Mouse (Mus musculus) midbrain, postnatal 0 days (tissue): Measurements from ENCODE around the gene Acadm. TPM values are rescaled to one million over a fixed set of nuclear protein-coding genes. Genes with fewer than 3 reads are reported as not detected.

Experiments used
- ATAC-seq: fragments of 200-750 bp; cut with Nextera tagmentation; 2 replicates; pipeline ENCODE4 v1.8.0; 2017; ENCODE audit warnings: moderate number of reproducible peaks, mild to moderate bottlenecking, moderate TSS enrichment, moderate library complexity; ENCODE audit not compliant: low FRiP score
- DNase-seq: peaks from one replicate; pipeline ENCODE4 v3.0.0-alpha.2; 2015; ENCODE audit warnings: low spot score
- H3K27ac ChIP-seq: fragments of 300-500 bp; sonication (generic); 2 replicates; pipeline ENCODE4 v1.5.1; 2014; ENCODE audit warnings: low read depth, mild to moderate bottlenecking, low read length, mixed read lengths
- H3K27me3 ChIP-seq: fragments of 300-500 bp; sonication (generic); 2 replicates; pipeline ENCODE4 v1.6.1; 2014; ENCODE audit warnings: low read length, control low read depth, mixed read lengths; ENCODE audit not compliant: insufficient read depth
- H3K36me3 ChIP-seq: fragments of 300-500 bp; sonication (generic); 2 replicates; pipeline ENCODE4 v1.6.1; 2014; ENCODE audit warnings: low read length, control low read depth, mixed read lengths; ENCODE audit not compliant: insufficient read depth
- H3K4me1 ChIP-seq: fragments of 300-500 bp; sonication (generic); 2 replicates; pipeline ENCODE4 v1.6.1; 2014; ENCODE audit warnings: mild to moderate bottlenecking, control low read depth, antibody characterized with exemption, low read length, mixed read lengths; ENCODE audit not compliant: insufficient read depth
- H3K4me2 ChIP-seq: fragments of 300-500 bp; sonication (generic); 2 replicates; pipeline ENCODE4 v1.6.1; 2014; ENCODE audit warnings: low read depth, mild to moderate bottlenecking, low read length, mixed read lengths; ENCODE audit not compliant: poor library complexity, severe bottlenecking
- H3K4me3 ChIP-seq: fragments of 300-500 bp; sonication (generic); 2 replicates; pipeline ENCODE4 v1.5.1; 2014; ENCODE audit warnings: low read depth, mild to moderate bottlenecking, low read length, moderate library complexity
- H3K9ac ChIP-seq: fragments of 300-500 bp; sonication (generic); replicated peaks from 2 replicates; pipeline ENCODE4 v1.6.1; 2014; ENCODE audit warnings: mild to moderate bottlenecking, low read length, moderate library complexity, mixed read lengths; ENCODE audit not compliant: poor library complexity, severe bottlenecking
- H3K9me3 ChIP-seq: fragments of 300-500 bp; sonication (generic); 2 replicates; pipeline ENCODE4 v1.6.1; 2016; ENCODE audit warnings: low read length, control low read depth
- CTCF ChIP-seq: IDR thresholded peaks from 2 replicates; pipeline ENCODE4 v1.5.1; 2016; ENCODE audit warnings: antibody characterized with exemption, mild to moderate bottlenecking
- WGBS: fragments of 180-500 bp; shearing (Covaris S2); extraction: QIAGEN DNeasy Blood & Tissue Kit; methylation state at CpG from one replicate; pipeline ENCODE4 v1.1.7; 2014; 5-methylcytosine and 5-hydroxymethylcytosine counted together
- polyA plus RNA-seq: library from polyadenylated mRNA; unstranded; fragments of >200 nt; fragmentation: Nextera tagmentation; extraction: Ambion mirVana; gene quantifications from 2 replicates; pipeline ENCODE4 v1.2.1, GENCODE M21; 2015
- total RNA-seq: library from RNA; depleted of rRNA; stranded (reverse); fragments of >200 nt; gene quantifications from 2 replicates; pipeline ENCODE4 v1.2.3, GENCODE M21; 2014

Acadm gene
- total and polyA plus RNA-seq, 2 experiments from 2014 or later: 44.1 to 58.2 TPM

DNA sequence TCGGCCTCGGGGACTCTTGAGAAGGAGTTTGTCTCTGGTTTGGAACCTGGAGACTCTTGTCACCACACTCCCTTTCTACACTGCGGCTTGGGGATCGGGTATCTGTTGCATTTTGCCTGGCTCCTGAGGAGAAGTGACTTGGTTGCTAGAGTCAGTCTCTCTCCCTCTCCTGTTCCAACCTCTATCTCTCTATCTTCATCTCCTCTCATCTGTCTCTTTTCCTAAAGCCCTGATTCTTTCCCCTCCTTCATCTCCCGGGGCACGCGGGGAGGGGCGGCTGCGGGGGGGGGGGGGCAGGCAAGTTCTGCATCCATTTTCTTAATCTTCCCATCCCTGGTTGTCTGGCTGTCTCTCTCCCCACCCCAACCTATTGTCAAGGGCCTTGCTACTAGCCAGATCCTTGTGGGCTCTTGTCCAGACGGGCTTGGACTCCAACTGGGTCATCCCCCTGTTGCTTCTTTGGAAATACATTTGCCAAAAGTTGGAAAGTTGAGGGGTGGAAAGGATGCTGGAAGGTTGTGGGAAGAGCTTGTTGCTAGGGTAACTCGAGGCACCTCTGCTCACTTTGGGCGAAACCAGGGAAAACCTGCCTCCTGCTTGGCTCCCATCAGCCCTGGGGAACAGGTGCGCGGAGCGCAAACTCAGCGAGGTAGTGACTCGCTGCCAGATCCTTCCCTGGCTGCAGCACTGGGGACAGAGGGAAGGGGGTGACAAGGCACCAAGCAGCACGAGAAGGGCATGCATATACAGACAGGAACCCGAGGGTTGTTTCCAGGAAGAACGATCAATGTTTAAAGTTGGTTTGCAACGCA lies 29.7 kb upstream of the Acadm start:
- Histone ChIP-seq H3K4me3 (peak overlapping the region; percentile 65), H3K4me2 (peak overlapping the region; percentile 96), H3K4me1 (peaks cover 5% of the 10 kb centered on the region; the same call in 1 of the 2 replicates), H3K27me3 (no peaks in the 10 kb centered on the region), H3K9ac (peak overlapping the region; percentile 73), H3K36me3 (no peaks in the 10 kb centered on the region), H3K9me3 (no peaks in the 10 kb centered on the region), H3K27ac (0 out of 2 replicates have a peak overlapping the region, but pooled peaks have one; percentile 55)
- DNase-seq (no peak), ATAC-seq (0 out of 2 replicates have a peak, but pooled peaks have one; percentile 25)
- WGBS: 4% methylated on average over 20 of the region's 21 CpGs
- TF ChIP-seq CTCF: no peak

DNA sequence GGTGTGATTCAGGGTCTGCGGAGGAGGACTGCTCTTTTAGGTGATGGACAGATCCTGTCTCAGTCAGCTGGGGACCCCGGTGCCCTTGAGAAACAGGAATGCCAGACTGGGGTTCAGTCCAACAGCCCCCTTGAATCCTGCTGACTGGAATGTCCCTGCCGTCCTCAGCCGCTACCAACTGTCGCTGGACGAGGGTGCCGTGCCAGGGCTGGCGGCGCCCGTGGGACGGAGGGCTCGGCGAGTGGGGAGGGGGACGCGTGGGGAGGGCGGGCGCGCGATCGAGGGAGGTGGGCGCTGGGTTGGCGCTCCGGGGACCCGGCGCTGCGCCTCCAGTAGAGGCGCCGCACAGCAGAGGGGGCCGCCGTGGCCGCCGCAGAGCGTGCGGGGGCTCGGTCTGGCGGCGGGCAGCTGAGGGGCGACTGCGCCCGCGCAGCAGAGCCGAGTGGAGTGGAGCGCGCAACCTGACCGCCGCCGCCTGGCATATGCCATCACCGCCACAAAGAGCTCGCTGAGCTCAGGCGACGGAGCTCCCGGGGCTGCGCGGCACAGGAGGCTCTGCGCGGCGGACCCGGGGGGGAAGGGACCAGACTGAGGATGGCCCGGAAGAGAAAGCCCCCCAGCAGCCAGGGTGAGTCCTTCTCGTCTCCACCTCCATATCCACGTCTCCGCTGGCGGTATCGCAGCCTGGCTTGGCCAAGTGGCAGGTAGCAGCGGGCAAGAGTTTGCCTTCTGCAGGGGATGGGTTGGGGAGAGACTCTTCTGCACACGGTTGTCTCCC lies 28.9 kb upstream of the Acadm start, which contains the start of gene Slc44a5:
Gene Slc44a5, plus strand, starts transcription at position 266 of the 778 bp plus-strand sequence.
- ATAC-seq (peak; percentile 90), DNase-seq (peak; percentile 68)
- Histone ChIP-seq H3K27me3 (no peaks in the 10 kb centered on the region), H3K36me3 (no peaks in the 10 kb centered on the region), H3K4me1 (peaks cover 5% of the 10 kb centered on the region; the same call in 1 of the 2 replicates), H3K9ac (peak within 1 kb of the TSS; percentile 73), H3K4me2 (peak within 1 kb of the TSS; percentile 96), H3K27ac (peak within 1 kb of the TSS; percentile 55), H3K4me3 (peak within 1 kb of the TSS; percentile 65), H3K9me3 (no peaks in the 10 kb centered on the region)
- under 1% methylated on average over 31 of the region's 66 CpGs for WGBS
- TF ChIP-seq CTCF: peak; percentile 27

DNA sequence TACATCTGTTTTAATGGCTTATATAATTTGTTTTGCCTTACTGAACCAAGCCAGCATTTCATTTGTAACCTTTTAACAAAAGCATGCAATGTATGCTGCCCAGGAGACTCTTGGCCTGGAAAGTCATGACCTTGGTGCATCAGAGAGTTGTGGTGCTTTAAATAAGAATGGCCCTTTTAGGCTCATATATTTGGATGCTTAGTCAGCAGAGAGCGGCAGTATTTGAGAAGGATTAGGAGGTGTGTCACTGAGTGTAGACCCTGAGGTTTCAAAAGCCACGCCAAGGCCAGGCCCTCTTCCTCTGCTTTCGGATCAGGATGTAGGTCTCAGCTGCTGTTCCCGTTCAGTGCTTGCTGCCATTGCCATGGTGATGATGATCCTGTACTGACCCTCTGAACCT lies 25.0 kb upstream of the Acadm start:
- no peak overlapping the region for H3K9ac ChIP-seq
- no peak overlapping the region for H3K4me3 ChIP-seq
- no peak overlapping the region for H3K4me2 ChIP-seq
- H3K36me3 ChIP-seq: no peaks in the 10 kb centered on the region
- no peaks in the 10 kb centered on the region for H3K27me3 ChIP-seq
- ATAC-seq (no peak), DNase-seq (no peak)
- H3K4me1 ChIP-seq: peaks cover 5% of the 10 kb centered on the region; the same call in 1 of the 2 replicates
- WGBS: 81% methylated on average over 4 of the region's 4 CpGs
- no peaks in the 10 kb centered on the region for H3K9me3 ChIP-seq
- no peak overlapping the region for H3K27ac ChIP-seq
- no peak for TF ChIP-seq CTCF

DNA sequence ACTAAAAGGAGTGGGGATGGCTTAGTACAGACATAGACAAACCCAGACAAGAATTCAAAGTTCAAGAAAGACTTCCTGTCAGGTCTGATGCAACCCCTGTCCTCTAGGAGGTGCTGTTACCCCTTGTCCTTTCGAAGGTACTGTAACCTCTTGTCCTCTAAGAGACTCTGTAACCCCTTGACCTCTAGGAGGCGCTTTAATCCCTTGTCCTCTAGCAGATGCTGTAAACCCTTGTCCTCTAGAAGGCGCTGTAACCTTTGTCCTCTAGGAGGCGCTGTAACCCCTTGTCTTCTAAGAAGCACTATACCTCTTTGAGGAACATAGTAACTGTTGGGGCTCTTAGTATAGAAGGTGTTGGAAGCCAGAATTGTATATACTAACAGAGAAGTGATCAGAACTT lies 24.1 kb upstream of the Acadm start:
- 38% methylated on average over 4 of the region's 4 CpGs for WGBS
- ATAC-seq (no peak), DNase-seq (peak; percentile 92)
- Histone ChIP-seq H3K9ac (no peak overlapping the region), H3K27me3 (no peaks in the 10 kb centered on the region), H3K4me2 (no peak overlapping the region), H3K27ac (no peak overlapping the region), H3K9me3 (no peaks in the 10 kb centered on the region), H3K4me3 (no peak overlapping the region), H3K4me1 (no peaks in the 10 kb centered on the region), H3K36me3 (no peaks in the 10 kb centered on the region)
- peak; percentile 80 for TF ChIP-seq CTCF

DNA sequence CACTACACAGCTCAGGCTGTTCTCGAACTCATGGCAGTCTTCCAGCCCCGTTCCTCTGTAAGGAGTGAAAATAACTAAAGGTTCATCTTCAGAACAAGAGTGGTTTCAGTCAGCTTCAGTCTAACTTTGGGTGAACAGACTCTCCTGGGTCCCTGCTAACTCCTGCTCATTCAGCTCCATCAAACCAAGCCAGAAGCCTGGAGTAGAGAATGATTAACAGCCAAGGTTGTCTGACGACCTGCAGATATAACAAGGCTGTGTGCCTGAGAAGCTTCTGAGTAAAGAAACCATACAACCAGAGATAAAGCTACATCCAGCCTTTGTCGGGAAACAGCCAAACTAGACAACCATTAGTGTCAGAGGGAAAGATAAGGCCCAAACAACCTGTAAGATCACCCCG lies 23.0 kb upstream of the Acadm start:
- no peak for TF ChIP-seq CTCF
- Histone ChIP-seq H3K4me2 (no peak overlapping the region), H3K4me1 (no peaks in the 10 kb centered on the region), H3K27me3 (no peaks in the 10 kb centered on the region), H3K9me3 (no peaks in the 10 kb centered on the region), H3K9ac (no peak overlapping the region), H3K36me3 (no peaks in the 10 kb centered on the region), H3K27ac (no peak overlapping the region), H3K4me3 (no peak overlapping the region)
- ATAC-seq (no peak), DNase-seq (no peak)
- WGBS: 87% methylated on average over 5 of the region's 5 CpGs
